Mouse (Mus musculus): ENCODE results near the gene Cd70.
"Not testable (repeated sequence)": the region's sequence is repeated elsewhere in the genome, so short reads cannot be mapped to it uniquely, and the experiment has no call there.

The Cd70 gene

DNA sequence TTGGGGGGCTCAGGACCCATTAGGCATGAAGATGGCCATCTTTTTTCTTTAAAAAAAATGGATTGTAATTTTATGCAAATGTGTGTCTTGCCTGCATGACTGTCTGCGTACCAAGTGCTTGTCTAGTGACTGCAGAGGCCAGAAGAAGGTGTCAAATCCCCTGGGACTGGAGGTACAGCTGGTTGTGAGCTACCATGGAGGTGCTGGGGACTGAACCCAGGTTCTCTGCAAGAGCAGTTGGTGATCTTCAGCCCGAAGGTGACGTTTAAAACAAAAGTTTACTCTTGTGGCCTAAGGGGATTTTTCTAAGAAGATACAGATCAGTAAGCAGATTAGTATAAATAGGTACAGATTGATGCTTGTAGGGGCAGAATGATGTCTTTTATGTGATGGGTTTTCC, 13.9 kb downstream of the Cd70 start:
- no peak for DNase-seq (ENCODE audit: low read depth, low spot score)

DNA sequence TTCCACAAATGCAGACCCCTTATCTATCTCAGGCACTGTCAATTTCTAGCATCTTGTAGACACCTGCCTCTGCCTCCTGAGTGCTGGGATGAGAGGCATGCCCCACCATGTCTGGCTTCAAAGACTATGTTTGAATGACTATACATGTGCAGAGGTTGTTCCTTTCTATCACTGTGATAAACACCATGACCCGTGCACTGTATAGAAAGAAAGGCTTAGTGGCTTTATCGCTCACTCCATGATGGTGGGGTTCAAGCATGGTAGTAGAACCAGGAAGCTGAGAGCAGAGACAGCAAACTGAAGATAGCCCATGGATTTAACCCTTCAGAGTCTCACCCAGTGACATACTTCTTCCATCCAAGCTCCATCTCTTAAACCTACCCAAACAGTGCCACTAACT, 14.9 kb downstream of the Cd70 start:
- DNase-seq (ENCODE audit: low read depth, low spot score) = no peak

DNA sequence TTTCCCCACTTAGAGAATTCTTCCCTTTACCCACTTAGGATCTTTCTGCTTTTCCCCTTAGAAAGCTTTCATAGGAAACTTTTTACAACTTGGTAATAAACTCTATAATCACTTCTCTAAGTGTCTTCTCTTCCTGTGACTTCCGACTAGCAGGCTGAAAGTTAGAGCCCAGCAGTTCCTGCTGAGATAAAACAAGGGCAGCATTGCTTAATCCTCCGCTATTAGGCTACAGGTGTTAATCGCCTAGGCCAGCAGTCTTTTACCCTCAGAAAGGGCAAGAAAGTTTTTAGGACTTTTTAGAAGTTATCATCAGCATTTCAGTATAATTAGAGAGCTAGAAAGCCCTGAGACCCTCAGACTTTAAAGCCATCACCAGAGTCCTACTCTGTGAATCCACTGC, 15.6 kb downstream of the Cd70 start:
- not testable (repeated sequence) for DNase-seq (ENCODE audit: low read depth, low spot score)

DNA sequence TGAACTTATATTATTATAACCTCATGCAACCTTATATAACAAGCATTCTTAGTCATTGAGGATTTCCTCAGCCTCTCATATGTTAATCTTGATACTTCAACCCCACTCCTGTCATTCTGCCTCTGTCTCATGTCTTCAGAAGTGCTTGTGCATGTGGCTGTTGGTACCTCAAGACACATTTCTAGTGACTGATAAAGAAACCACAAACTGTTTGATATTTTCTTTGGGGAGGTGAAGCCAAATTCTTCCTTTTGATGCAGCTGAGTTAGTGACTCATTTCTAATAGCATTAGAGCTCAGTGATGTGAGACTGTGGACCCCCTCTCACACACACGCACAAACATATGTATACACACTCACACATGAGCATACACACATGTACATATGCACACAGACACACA, 17.8 kb downstream of the Cd70 start:
- no peak for DNase-seq (ENCODE audit: low read depth, low spot score)

DNA sequence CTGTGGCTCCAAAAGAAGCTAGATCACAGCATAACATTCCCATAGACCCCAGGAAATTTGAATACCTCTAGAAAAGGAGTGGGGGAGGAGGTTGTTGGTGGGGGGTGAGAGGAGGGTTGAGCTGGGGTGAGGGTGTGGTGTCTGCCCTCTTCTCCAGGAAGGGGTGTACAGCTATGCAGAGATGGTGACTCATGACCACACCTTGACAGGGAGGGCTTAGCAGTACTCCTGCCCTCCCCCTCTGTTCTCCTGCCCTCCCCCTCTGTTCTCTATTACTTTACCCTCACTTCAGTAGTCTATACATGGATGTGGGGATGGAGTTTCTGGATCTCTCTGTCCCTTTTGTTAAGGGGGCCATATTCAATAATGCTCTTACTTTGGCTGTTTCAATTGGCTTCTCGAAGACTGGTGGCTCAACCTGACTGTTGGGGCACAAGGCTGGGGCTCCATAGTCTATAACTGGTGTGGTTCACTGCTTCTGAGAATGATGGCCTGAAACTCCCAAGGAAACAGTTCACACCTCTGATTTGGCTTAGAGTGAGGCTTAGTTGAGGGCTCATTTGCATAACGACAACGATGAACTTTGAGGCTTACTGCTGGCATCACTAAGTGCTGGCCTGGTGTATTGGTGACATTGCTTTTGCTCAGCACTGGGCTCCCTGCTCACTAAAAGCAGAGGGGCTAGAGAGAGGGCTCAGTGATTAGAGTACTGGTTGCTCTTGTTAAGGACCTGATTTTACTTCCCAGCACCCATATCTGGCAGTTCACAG, 23.5 kb downstream of the Cd70 start:
- no peak for DNase-seq (ENCODE audit: low read depth, low spot score)

DNA sequence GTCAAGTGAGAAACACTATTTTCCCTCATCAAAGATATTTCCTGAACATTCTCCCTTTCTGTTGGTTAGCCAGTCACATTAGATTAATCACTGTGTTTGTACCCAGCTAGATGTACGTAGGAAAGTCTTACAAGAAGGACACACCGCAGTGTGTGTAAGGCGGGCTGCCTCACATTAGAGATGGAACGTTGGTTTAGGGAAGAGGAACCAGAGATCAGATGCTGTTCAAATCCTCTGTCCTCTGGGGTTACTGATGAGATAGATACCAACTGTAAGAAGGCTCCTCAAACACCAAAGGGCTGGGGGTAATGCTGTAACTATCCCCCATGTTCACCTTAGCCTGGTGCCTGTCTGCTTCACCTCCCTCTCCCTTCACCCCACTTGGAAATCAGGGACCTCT, 24.8 kb downstream of the Cd70 start:
- DNase-seq (ENCODE audit: low read depth, low spot score) = no peak

DNA sequence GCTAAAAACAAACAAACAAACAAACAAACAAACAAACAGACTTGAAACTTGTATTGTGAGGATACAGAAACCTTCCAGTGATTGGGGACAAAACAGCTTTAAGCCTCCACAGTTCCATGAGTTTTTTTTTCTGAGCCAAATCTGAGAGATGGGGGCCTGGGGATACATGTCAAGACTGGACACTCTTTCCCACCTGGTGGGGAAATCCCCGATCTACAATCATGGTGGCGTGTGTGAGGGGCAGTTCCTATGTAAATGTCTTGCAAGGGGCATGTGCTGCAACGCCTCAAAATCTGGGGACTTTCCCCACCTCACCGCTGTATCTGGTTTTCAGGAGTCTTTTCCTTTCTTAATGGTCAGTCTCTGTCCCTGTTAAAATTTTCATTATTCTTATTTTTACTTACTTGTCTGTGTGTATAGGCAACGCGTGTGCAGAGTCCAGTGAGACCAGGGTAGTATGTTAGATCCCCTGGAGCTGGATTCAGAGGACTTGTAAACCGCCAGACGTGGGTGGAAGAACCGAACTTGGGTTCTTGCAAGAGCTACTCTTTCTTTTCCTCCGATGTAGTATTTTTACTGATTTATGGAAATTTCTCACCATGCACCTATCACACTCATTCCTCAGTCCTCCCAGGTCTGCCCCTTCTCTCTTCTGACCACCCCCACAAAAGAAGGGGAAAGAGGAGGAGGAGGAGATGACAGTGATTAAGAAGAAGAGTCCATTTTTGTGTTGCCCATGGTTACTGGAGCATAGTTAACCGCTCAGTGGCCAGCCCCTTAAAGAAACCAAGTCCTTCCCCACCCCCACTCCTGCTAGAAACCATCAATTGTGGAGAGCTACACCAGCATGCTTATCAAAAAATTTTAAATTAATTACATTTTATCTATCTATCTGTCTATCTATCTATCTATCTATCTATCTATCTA, 26.1 kb downstream of the Cd70 start:
- no peak for DNase-seq (ENCODE audit: low read depth, low spot score)

DNA sequence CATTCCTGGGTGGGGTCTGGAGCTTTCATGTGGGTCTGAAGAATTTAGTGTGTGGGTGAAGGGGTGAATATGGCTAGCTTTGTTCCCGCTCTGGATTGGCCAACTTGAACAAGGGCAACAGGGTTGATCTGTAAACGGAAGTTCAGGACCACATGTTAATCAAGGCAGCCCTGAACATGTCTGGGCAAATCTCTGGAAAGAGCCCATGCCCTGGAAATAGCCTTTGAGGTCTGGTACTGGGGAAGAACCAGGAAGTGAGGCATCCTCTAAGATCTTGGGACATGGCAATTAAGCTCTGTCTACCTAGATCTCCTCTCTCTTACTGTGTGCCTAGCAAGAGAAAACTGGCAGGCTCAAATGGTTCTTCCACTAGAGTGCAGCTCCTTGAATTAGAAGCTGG, 27.7 kb downstream of the Cd70 start:
- DNase-seq (ENCODE audit: low read depth, low spot score) = no peak

DNA sequence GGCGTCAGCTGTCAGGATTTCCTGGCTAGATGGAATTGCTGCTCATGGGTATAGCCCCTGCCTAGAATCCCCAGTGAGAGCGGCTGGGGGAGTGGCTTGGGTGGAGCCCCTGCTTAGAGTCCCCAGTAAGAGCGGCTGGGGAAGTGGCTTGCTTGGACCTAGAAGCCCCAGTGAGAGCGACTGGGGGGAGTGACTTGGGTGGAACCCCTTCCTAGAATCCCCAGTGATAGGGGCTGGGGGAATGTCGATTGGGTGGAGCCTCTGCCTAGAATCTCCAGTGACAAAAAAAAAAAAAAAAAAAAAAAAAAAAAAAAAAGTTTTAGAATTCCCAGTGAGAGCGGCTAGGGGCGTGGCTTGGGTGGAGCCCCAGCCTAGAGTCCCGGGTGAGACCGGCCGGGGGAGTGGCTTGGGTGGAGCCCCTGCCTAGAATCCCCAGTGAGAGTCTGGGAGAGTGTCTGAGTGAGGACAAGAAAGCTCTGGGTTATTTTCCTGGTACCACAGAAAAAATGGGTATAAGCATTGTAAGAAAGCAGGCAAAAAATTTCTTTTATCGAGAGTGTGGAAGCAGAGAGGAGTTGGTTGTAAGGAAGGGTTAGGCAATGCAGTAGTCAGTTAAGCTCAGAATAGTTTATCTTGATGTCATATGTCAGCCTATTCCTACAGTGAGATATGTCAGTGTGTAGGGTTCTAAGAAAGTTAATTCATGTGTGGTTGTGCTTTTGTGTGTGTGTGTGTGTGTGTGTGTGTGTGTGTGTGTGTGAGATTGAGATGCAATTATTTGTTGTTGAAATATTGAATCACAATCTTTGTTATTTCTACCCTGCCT, 30.8 kb downstream of the Cd70 start:
- no peak for DNase-seq (ENCODE audit: low read depth, low spot score)

DNA sequence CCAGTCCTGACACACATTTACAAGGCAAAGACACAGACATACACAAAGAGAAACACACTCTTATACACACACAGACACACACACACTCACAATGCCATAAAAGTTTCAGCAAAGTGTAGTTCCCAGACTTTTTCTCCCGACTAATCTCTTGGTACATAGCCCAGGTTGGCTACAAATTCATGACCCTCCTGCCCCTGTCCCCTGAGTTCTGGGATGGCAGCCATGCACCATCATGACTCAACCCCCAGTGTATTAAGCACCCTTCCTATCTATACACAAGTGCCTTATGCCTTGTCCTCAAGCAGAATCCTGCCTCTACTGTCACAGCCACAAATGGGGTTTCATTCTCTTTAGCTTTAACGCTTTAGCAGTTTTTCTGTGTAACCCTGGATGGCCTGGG, 32.8 kb downstream of the Cd70 start:
- no peak for DNase-seq (ENCODE audit: low read depth, low spot score)

DNA sequence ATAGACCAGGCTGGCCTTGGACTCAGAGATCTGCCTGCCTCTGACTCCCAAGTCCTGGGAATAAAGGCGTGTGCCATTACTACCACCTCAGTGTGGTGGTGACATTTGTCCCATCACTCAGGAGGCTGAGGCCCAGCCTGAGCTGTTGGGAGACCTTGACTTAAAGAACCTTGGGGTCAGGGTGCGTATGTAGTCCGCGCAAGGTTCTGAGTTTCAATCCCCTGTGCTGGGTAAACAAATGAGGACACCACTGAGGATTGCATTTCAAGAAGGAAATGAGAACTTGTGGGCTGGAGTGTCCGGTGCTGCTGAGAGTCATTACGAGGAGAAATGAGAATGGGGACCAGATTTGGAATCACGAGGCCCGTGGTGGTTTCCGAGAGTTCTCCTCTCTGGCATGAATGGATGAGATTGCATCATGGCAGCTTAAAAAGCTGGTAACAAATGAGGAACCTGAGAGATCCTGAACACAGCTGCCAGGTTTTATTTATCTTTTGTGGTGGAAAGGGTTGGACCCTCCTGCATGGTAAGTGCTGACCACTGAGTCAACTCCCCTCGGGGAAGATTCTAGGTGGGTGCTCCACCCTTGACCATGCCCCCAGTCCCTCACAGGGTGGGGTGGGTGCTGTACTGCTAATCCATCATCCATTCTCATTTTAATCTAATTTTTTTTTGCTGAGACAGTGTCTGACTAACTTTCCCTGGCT, 36.7 kb downstream of the Cd70 start:
- DNase-seq (ENCODE audit: low read depth, low spot score) = peak; percentile 34

DNA sequence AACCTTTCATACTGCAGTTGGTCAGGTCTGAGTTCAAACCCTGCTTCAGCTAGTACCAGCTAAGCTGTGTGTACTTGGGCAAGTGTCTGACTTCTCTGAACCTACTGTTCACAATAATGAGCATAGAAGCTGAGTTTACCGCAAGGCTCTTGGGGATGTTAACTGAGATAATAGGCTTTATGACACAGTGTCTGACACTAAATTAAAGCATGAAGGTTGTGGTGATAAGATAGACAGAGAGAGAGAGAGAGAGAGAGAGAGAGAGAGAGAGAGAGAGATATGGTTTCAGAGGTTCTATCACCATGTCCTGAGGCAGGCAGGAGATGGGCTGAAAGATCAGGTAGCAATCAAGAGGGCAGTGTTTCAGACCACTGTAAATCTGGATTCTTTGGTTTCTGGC, 39.6 kb downstream of the Cd70 start:
- no peak for DNase-seq (ENCODE audit: low read depth, low spot score)

DNA sequence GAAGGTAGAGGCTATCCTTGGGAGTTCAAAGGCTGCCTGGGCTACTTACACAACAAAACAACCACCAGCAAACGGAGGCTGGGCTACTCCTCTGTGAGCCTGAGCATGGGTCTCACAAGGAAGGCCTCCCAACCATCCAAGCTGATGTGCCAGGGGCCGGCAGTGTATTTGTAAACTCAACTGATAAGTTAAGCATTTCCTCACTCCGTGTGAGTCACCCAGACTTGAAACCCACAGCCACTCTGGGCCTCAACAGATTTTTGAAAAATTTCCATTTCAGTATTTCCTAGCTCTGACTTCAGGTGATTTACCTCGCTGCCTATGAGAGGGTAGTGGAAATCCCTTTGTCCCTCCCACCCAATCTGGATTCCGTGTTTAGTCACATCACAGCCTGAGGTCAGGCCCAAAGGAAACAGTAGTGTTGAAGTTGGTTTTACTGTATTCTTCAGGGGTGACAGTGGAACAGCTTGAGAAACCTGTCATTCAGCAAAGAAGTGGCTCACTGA, 40.9 kb downstream of the Cd70 start:
- no peak for DNase-seq (ENCODE audit: low read depth, low spot score)

DNA sequence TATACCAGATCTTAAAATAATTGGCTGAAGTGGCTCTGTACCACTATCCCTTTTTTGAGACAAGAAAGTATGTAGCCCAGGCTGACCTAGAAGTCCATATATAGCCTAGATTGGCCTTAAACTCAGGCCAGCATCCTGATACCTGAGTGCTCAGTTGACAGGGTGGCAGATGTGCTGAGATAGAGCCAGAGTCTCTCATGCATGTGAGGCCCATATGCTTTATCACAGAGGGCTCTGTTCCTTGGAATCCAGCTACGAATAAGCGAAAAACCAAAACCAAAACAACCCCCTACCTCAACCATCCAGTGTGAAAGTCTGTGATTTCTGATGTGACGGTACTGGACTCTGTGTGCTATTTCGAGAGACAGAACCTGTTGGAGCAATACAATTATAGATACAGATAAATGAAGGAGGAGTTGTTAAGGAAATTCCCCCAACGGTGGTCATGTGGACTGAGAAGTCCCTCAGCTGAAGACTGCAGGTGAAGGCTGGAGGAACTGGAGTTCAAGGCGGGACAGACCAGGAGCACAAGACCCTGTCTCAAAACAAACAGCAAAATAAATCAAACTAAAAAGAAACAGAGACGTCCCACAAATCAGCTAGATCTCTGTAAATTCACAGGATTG, 41.4 kb downstream of the Cd70 start:
- no peak for DNase-seq (ENCODE audit: low read depth, low spot score)

DNA sequence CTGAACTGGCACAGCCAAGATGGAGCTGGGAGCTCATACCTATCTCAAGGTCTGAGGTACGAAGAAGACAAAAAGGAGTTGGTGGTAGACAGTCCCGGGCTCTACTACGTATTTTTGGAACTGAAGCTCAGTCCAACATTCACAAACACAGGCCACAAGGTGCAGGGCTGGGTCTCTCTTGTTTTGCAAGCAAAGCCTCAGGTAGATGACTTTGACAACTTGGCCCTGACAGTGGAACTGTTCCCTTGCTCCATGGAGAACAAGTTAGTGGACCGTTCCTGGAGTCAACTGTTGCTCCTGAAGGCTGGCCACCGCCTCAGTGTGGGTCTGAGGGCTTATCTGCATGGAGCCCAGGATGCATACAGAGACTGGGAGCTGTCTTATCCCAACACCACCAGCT, 42.5 kb downstream of the Cd70 start:
- DNase-seq (ENCODE audit: low read depth, low spot score) = no peak

DNA sequence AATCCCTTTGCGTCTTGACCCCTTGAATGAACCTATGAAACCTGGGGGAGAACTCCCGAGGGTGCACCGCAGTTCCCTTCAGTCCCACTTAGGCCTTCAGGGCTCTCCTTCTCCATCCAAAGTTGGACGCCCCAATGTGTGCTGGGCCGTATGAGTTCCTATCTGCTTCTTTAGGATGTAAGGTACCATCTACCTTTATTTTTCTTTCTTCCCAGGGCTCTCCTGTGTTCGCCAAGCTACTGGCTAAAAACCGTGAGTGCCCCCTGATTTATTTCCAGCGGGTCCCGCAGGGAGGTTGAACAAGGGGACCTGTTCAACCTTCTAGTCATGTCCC, 43.6 kb downstream of the Cd70 start:
- no peak for DNase-seq (ENCODE audit: low read depth, low spot score)

DNA sequence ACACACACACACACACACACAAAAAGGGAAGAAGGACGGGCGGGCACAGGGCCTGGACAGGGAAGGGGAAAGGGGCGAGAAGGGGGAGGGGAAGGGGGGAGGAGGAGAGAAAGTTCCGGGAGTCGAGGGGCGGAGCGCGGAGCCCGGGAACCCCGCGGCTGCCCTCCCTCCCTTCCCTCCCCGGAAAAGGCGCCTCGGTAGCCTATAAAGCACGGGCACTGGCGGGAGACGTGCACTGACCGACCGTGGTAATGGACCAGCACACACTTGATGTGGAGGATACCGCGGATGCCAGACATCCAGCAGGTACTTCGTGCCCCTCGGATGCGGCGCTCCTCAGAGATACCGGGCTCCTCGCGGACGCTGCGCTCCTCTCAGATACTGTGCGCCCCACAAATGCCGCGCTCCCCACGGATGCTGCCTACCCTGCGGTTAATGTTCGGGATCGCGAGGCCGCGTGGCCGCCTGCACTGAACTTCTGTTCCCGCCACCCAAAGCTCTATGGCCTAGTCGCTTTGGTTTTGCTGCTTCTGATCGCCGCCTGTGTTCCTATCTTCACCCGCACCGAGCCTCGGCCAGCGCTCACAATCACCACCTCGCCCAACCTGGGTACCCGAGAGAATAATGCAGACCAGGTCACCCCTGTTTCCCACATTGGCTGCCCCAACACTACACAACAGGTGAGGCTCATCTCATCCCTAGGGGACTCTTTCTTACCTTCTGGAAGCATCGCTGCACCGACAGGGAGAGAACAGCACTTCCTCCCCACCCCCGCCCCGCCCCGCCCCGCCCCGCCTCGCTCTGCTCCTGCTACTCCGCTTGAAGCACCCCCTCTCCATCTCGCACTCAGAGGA, 44.2 kb downstream of the Cd70 start, which contains the start of gene Tnfsf9:
Gene Tnfsf9, plus strand, starts transcription at position 145 of the 854 bp plus-strand sequence.
- peak; percentile 46 for DNase-seq (ENCODE audit: low read depth, low spot score)

DNA sequence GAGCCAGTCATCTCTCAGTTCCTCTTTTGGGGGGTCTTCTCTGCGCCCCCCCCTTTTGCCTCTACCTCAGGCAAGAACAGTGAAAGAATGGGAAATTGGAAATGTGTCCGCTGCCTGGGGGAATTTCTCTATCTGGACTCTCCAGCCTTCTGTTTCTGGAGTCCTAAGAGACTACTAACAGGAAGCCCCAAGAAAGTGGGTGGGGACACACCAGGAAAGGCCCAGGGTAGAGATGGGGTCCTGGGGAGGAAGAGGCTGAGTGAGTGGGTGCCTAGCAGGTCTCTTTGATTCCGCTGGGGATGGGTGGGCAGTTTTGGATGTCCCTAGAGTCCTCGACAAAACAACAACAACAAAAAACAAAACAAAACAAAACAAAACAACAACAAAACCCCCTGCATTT, 45.1 kb downstream of the Cd70 start:
- no peak for DNase-seq (ENCODE audit: low read depth, low spot score)

DNA sequence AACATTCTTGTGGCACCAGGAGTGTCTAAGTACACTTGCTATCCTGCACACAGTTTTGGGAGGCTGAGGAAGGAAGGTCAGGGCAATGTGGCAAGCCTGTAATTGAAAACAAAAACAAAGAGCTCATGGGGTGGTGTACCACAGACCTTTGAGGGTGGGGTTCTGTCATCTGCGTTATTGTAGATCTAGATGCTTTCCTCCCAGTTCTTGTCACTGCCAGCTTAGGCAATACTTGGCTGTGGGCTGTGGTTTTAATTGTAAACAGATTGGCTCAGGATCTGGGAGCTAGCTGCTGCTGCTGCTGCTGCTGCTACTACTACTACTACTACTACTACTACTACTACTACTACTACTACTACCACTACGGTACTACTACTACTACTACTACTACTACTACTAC, 47.3 kb downstream of the Cd70 start:
- peak; percentile 45 for DNase-seq (ENCODE audit: low read depth, low spot score)
